Mouse (Mus musculus) midbrain, embryonic 12.5 days (tissue): ENCODE data around the gene Rem2. TPM values are rescaled to one million over a fixed set of nuclear protein-coding genes. Genes with fewer than 3 reads are reported as not detected.

Experiments
- ATAC-seq: fragments of 200-750 bp; cut with Nextera tagmentation; 2 replicates; pipeline ENCODE4 v1.8.0; 2017; ENCODE audit warnings: low read depth, moderate TSS enrichment, moderate library complexity; ENCODE audit not compliant: low FRiP score
- H3K27ac ChIP-seq: fragments of 300-500 bp; sonication (generic); replicated peaks from 2 replicates; pipeline ENCODE4 v1.5.1; 2016; ENCODE audit warnings: mild to moderate bottlenecking
- H3K27me3 ChIP-seq: fragments of 300-500 bp; sonication (generic); 2 replicates; pipeline ENCODE4 v1.6.1; 2016; ENCODE audit warnings: mild to moderate bottlenecking
- H3K36me3 ChIP-seq: fragments of 300-500 bp; sonication (generic); 2 replicates; pipeline ENCODE4 v1.6.1; 2016
- H3K4me1 ChIP-seq: fragments of 300-500 bp; sonication (generic); 2 replicates; pipeline ENCODE4 v1.6.1; 2016
- H3K4me2 ChIP-seq: fragments of 300-500 bp; sonication (generic); replicated peaks from 2 replicates; pipeline ENCODE4 v1.6.1; 2016; ENCODE audit warnings: mild to moderate bottlenecking, moderate library complexity
- H3K4me3 ChIP-seq: fragments of 300-500 bp; sonication (generic); 2 replicates; pipeline ENCODE4 v1.5.1; 2016; ENCODE audit warnings: mild to moderate bottlenecking
- H3K9ac ChIP-seq: fragments of 300-500 bp; sonication (generic); replicated peaks from 2 replicates; pipeline ENCODE4 v1.6.1; 2016; ENCODE audit warnings: mild to moderate bottlenecking, moderate library complexity
- H3K9me3 ChIP-seq: fragments of 300-500 bp; sonication (generic); 2 replicates; pipeline ENCODE4 v1.6.1; 2016; ENCODE audit warnings: mild to moderate bottlenecking
- WGBS: fragments of 180-500 bp; shearing (Covaris S2); methylation state at CpG from one replicate; pipeline ENCODE4 v1.1.7; 2016; 5-methylcytosine and 5-hydroxymethylcytosine counted together
- polyA plus RNA-seq: library from polyadenylated mRNA; unstranded; fragments of >200 nt; fragmentation: Nextera tagmentation; extraction: Ambion mirVana; gene quantifications from 2 replicates; pipeline ENCODE4 v1.2.1, GENCODE M21; 2016

Gene Rem2
- polyA plus RNA-seq, 1 experiment from 2014 or later = 42.6 TPM

GRCm38 (mm10) chr14:54501365-54501764 is 25.5 kb downstream of the Rem2 start:
- Histone ChIP-seq H3K9me3 (no peaks in the 10 kb centered on the region), H3K9ac (no peak overlapping the region), H3K27ac (no peak overlapping the region), H3K4me1 (no peaks in the 10 kb centered on the region), H3K4me3 (no peak overlapping the region), H3K27me3 (no peaks in the 10 kb centered on the region), H3K4me2 (no peak overlapping the region), H3K36me3 (no peaks in the 10 kb centered on the region)
- ATAC-seq = no peak
- WGBS = 79% methylated on average over 2 of the region's 2 CpGs

DNA sequence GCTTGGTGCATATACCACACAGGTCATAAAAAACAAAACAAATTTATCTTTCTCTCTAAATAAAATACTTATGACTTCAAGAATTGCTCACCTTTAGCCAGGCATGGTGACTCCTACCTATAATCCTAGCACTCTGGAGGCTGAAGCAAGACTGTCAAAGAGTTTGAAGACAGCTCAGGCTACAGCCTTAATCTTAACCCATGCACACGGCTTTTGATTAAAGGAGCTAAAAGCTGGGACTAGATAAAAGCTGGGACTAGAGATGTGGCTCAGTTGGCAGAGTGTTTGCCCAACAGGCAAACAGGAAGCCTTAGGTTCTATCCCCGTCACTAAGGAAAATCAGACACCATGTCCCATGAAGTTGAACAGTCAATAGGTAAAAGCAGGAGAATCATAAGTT is 27.2 kb downstream of the Rem2 start:
- peaks cover 15% of the 10 kb centered on the region for H3K36me3 ChIP-seq
- no peak overlapping the region for H3K9ac ChIP-seq
- 80% methylated on average over 2 of the region's 2 CpGs for WGBS
- H3K27me3 ChIP-seq = no peaks in the 10 kb centered on the region
- no peaks in the 10 kb centered on the region for H3K9me3 ChIP-seq
- no peak overlapping the region for H3K4me3 ChIP-seq
- no peaks in the 10 kb centered on the region for H3K4me1 ChIP-seq
- H3K27ac ChIP-seq = no peak overlapping the region
- H3K4me2 ChIP-seq = no peak overlapping the region
- no peak for ATAC-seq

- Histone ChIP-seq H3K36me3 (peaks cover 82% of the 10 kb centered on the region), H3K27me3 (no peaks in the 10 kb centered on the region), H3K27ac (no peak overlapping the region), H3K9ac (no peak overlapping the region), H3K4me2 (no peak overlapping the region), H3K4me3 (no peak overlapping the region), H3K9me3 (no peaks in the 10 kb centered on the region), H3K4me1 (no peaks in the 10 kb centered on the region)
- WGBS = 93% methylated on average over 9 of the region's 9 CpGs
- ATAC-seq = no peak
Observed at GRCm38 (mm10) chr14:54509774-54510173, 33.9 kb downstream of the Rem2 start.

DNA sequence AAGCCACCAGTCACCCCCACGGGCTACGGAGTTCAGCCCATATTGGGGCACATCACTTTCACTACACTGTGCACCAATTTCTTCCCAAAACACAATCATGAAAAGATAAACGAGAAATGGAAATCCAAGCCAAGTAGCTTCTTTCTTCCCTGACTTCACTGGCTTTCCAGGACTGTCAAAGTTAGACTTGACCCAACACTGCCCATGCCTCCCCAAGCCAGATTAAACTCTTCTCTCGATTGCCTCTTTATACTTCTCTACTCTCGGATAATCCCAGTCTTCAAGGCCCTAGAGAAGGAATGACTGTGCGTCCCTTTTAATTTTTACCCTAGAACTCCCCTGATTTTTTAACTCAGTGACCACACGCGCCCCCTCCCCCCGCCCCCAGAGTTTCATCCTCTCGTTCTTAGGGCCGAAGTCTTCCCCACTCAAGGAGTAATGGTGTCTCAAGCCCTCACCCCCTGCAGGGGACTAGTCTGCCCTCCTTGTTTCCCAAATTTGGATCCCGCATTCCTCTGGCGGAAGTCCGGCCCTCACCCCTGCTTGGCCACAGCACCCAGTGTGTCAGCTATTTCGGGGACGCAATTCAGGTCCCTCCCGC is 40.9 kb downstream of the Rem2 start:
- ATAC-seq = no peak
- peaks cover 17% of the 10 kb centered on the region for H3K4me1 ChIP-seq
- peaks cover 35% of the 10 kb centered on the region for H3K36me3 ChIP-seq
- peak overlapping the region; percentile 70 for H3K4me2 ChIP-seq
- peak overlapping the region; percentile 76 for H3K27ac ChIP-seq
- H3K27me3 ChIP-seq = no peaks in the 10 kb centered on the region
- peak overlapping the region; percentile 77 for H3K9ac ChIP-seq
- no peaks in the 10 kb centered on the region for H3K9me3 ChIP-seq
- WGBS = 4% methylated on average over 17 of the region's 17 CpGs
- peak overlapping the region; percentile 72 for H3K4me3 ChIP-seq

DNA sequence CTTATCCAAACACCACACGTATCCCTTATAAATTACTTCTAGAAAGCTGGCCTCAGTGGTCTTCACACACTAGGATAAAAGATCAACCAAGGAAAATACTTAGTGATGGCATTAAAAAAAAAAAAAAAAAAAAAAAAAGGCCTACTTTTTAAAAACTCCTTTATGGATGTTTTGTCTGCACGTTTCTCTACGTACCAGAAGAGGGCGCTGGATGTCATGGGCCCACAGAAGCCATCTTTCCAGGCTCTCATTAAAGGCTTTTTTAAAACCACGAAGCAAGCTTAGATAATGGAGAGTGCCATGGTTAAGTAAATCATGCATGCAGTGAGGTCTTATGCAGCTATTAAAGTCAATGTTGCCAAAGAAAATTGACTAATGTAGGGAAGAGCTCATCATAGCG is 47.7 kb downstream of the Rem2 start:
- Histone ChIP-seq H3K27ac (no peak overlapping the region), H3K4me1 (peaks cover 18% of the 10 kb centered on the region), H3K9ac (no peak overlapping the region), H3K4me3 (no peak overlapping the region), H3K36me3 (no peaks in the 10 kb centered on the region), H3K9me3 (no peaks in the 10 kb centered on the region), H3K4me2 (no peak overlapping the region), H3K27me3 (no peaks in the 10 kb centered on the region)
- ATAC-seq = no peak
- WGBS = 31% methylated on average over 6 of the region's 6 CpGs

GRCm38 (mm10) chr14:54527227-54528006 is 51.5 kb downstream of the Rem2 start:
- Histone ChIP-seq H3K4me3 (peak overlapping the region; percentile 39), H3K4me1 (peaks cover 14% of the 10 kb centered on the region), H3K27me3 (no peaks in the 10 kb centered on the region), H3K9me3 (no peaks in the 10 kb centered on the region), H3K36me3 (no peaks in the 10 kb centered on the region), H3K4me2 (peak overlapping the region; percentile 59), H3K27ac (peak overlapping the region; percentile 77), H3K9ac (peak overlapping the region; percentile 58)
- peak; percentile 76 for ATAC-seq
- under 1% methylated on average over 18 of the region's 18 CpGs for WGBS

DNA sequence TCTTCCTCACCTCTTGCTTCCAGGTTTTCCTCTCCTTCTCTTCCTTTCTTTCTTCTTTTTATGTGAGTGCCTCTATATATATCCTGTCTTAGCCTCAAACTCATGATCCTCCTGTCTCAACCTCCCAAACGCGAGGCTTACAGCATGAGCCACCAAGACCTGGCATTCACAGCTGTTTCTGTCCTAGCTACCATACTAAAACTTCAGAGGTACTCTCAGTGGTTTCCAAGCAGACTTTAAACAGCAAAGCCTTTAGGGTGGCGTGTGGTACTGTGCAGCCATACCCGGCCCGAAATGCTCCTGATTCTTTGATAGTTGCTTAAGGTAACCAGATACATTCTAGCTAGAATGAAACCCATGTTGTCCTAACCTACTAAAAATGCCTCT is 52.1 kb downstream of the Rem2 start:
- no peaks in the 10 kb centered on the region for H3K27me3 ChIP-seq
- 0 out of 2 replicates have a peak, but pooled peaks have one; percentile 4 for ATAC-seq
- peaks cover 14% of the 10 kb centered on the region for H3K4me1 ChIP-seq
- no peaks in the 10 kb centered on the region for H3K36me3 ChIP-seq
- WGBS = 21% methylated on average over 5 of the region's 5 CpGs
- H3K9me3 ChIP-seq = no peaks in the 10 kb centered on the region
- H3K27ac ChIP-seq = peak overlapping the region; percentile 77
- no peak overlapping the region for H3K4me3 ChIP-seq
- H3K9ac ChIP-seq = peak overlapping the region; percentile 58; the same call in 1 of the 2 replicates
- peak overlapping the region; percentile 59 for H3K4me2 ChIP-seq

DNA sequence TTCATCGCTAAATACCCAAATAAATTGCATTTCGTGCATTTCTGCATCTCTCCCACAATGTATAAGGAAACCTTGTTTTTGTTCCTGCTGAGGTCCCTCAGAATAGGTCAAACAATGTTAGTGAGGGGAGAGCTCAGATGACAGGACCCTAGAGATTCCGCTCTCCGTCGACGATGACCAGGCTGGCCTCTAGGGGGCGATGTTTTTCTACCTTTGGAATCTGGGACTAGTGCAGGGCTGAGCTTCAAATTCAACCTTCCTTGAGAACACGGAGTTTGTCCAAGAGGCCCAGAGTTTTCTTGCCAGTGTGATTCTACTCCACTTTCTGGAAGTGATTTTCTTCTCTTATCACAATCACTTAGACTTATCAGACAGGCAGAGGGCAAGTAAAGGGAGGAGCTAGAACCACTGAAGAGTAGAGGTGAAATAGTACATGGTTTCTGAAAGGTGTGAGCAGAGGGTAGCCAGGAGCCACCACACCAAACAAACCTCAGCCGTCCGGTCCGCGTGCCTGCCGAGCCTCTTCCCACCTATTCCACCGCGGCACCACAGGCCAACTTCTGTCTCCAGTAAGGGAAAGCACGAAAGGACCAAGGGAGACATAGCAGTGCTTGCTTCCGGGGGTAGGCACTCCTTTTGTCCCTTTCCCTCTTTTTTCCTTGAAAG is 52.7 kb downstream of the Rem2 start:
- H3K9me3 ChIP-seq = no peaks in the 10 kb centered on the region
- no peak overlapping the region for H3K4me2 ChIP-seq
- 0 out of 2 replicates have a peak overlapping the region, but pooled peaks have one; percentile 77 for H3K27ac ChIP-seq
- peak; percentile 77 for ATAC-seq
- no peak overlapping the region for H3K9ac ChIP-seq
- 16% methylated on average over 17 of the region's 17 CpGs for WGBS
- peaks cover 14% of the 10 kb centered on the region for H3K4me1 ChIP-seq
- no peaks in the 10 kb centered on the region for H3K27me3 ChIP-seq
- H3K4me3 ChIP-seq = no peak overlapping the region
- no peaks in the 10 kb centered on the region for H3K36me3 ChIP-seq

Other genes starting within 250 kb of the Rem2 start
- 220 and 224 TPM in 2 replicates for gene Dad1, start 222.0 kb upstream of the Rem2 start, polyA plus RNA-seq
- gene Abhd4, start 221.9 kb upstream of the Rem2 start, polyA plus RNA-seq = 36.6 and 38.3 TPM in 2 replicates
- gene Olfr49, start 191.2 kb upstream of the Rem2 start, polyA plus RNA-seq = not detected in 2 replicates
- 42.3 and 48.3 TPM in 2 replicates for gene Oxa1l, start 115.3 kb upstream of the Rem2 start, polyA plus RNA-seq
- gene Slc7a7, start 58.3 kb upstream of the Rem2 start, polyA plus RNA-seq = 3.9 and 4.7 TPM in 2 replicates
- 262 and 264 TPM in 2 replicates for gene Mrpl52, start 49.2 kb upstream of the Rem2 start, polyA plus RNA-seq
- 84.8 and 88.6 TPM in 2 replicates for gene Mmp14, start 44.5 kb upstream of the Rem2 start, polyA plus RNA-seq
- gene Lrp10, start 12.0 kb upstream of the Rem2 start, polyA plus RNA-seq = 31.1 and 32.5 TPM in 2 replicates
- 117 and 119 TPM in 2 replicates for gene Prmt5, start 41.4 kb downstream of the Rem2 start, polyA plus RNA-seq
- 32.4 and 35.0 TPM in 2 replicates for gene Haus4, start 78.5 kb downstream of the Rem2 start, polyA plus RNA-seq
- gene Ajuba, start 101.5 kb downstream of the Rem2 start, polyA plus RNA-seq = 41.6 and 46.6 TPM in 2 replicates
- 8.2 and 10.4 TPM in 2 replicates for gene 4931414P19Rik, start 129.9 kb downstream of the Rem2 start, polyA plus RNA-seq
- 363 and 400 TPM in 2 replicates for gene Psmb5, start 141.9 kb downstream of the Rem2 start, polyA plus RNA-seq
- not detected in 2 replicates for gene Psmb11, start 145.3 kb downstream of the Rem2 start, polyA plus RNA-seq
- gene Gm17606, start 164.9 kb downstream of the Rem2 start, polyA plus RNA-seq = not detected in 2 replicates
- 9.7 and 10.7 TPM in 2 replicates for gene Cdh24, start 165.3 kb downstream of the Rem2 start, polyA plus RNA-seq
- gene 1700123O20Rik, start 210.1 kb downstream of the Rem2 start, polyA plus RNA-seq = 84.9 and 89.0 TPM in 2 replicates
- gene Acin1, start 210.8 kb downstream of the Rem2 start, polyA plus RNA-seq = 176 and 178 TPM in 2 replicates
- 0.09 and 0.11 TPM in 2 replicates for gene Gm29776, start 222.7 kb downstream of the Rem2 start, polyA plus RNA-seq
- 0.38 TPM in 1 of 2 replicates, not detected in the other for gene Cebpe, start 236.1 kb downstream of the Rem2 start, polyA plus RNA-seq